Mouse (Mus musculus) kidney, postnatal 4 days (tissue): ENCODE measurements at regions not wholly inside any gene's neighbourhood (a gene's known extent, or its start where the extent isn't known, plus 50 kb on each side); places are given as distances from the start of the nearest gene placed in this dataset.

ENCODE experiments used
- DNase-seq, 2 experiments: peaks; one replicate each; pipeline ENCODE4 v3.0.0; 2021; ENCODE audit warnings: mixed read lengths in 2 of 2

DNA sequence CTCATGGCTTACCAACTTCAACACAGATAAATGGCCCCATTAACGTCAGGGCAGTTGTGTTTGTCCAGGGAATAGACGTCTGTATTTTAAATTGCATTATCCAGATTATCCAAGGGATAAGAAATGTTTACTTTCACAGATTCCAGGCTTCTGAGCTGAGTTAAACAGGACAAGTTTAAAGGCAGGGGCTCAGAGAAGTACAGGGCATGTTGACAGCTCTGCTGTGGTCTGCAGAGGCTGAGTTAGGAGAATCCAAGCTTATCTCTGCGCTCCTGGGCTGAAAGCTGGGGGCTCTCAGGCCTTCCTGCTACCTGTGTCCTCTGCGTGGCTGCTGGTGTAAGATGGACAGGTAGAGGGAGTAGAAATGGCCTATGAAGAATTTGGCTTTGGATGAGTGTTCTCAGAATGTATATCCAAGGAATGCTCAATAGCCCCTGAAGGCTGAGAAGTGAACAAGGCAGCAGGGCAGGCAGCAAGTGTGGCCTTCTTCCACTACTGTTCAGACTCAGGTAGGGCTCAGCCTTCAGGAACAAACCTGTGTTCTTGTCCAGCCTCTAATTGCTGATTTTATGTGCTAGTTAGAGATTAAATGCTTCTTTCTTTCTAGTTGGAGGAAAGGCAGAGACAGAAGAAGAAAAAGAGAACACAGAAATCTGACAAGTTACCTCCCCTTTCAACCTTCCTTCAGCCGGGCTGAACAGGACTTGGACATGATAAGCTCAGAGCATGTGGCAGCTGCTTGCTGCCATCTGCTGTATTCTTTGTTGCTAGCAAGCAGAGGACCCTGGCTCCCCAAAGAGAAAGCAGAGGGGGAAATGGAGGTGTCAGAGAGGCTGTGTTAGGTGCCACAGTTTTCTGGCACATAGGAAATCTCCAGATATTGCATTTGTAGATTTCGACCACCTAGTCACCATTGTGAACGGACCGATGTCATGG lies 77.9 kb upstream of the Grem2 start:
- DNase-seq: peak; percentile 31 to 50

DNA sequence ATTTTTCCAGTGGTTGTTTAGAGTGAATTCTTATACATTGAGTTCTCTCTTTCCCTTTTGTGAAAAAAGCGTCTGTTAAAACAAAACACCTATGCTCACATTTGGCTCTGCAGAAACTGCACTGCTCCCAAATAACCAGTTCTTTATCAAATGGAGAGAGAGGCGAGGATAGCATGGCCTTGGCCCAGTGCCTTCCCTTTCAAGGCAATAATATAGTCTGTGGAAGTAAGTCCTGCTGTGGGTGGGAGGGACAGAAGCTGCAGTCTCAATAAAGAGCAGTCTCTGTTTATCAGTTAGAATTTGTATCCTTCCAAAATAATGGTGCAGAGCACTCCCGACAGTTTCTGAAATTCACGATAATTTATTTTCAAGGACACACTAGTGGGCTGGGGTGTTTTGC lies 70.9 kb upstream of the Grem2 start:
- DNase-seq: no peak

DNA sequence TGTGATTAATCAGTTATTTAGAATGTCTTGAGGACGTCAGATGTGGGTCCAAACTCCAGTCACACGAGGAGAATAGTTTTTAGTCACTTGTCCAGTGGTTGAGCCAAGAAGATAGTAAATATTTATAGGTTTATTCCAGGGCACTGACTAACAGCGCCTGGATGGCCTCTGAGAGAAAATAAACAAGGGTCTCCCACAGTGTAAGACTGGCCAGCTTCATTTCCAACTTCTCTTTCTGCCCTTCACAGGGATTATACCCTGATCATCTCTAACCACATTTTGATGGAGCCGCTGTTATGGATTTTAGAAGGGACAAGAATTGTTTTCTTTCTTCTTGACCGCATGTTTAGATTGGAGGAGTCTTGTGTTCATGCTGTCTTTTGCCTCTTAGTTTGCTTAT lies 67.0 kb upstream of the Grem2 start:
- no peak for DNase-seq

GRCm38 (mm10) chr1:174971895-174972294 lies 50.3 kb upstream of the Grem2 start:
- no peak for DNase-seq
